Mouse (Mus musculus) liver, embryonic 14.5 days (tissue): ENCODE data around the gene C87436. TPM values are rescaled to one million over a fixed set of nuclear protein-coding genes. Genes with fewer than 3 reads are reported as not detected.

ENCODE experiments used
- ATAC-seq: fragments of 200-750 bp; cut with Nextera tagmentation; 2 replicates; pipeline ENCODE4 v1.8.0; 2017; ENCODE audit warnings: moderate number of reproducible peaks, mild to moderate bottlenecking, moderate library complexity; ENCODE audit not compliant: insufficient read depth
- DNase-seq, 3 experiments: peaks; one replicate each; pipeline ENCODE4 v3.0.0-alpha.2; 2012 to 2013; ENCODE audit warnings: low read depth in 3 of 3, low spot score in 3 of 3
- H3K27ac ChIP-seq: fragments of 300-500 bp; sonication (generic); 2 replicates; pipeline ENCODE4 v1.5.1; 2014; ENCODE audit warnings: moderate library complexity, mild to moderate bottlenecking, control low read depth, inconsistent platforms
- H3K27me3 ChIP-seq: fragments of 300-500 bp; sonication (generic); 2 replicates; pipeline ENCODE4 v1.6.1; 2014; ENCODE audit warnings: mild to moderate bottlenecking, low read length, moderate library complexity; ENCODE audit not compliant: control insufficient read depth, insufficient read depth
- H3K36me3 ChIP-seq: fragments of 300-500 bp; sonication (generic); replicated peaks from 2 replicates; pipeline ENCODE4 v1.6.1; 2014; ENCODE audit warnings: low read depth; ENCODE audit not compliant: control insufficient read depth, insufficient read depth
- H3K4me1 ChIP-seq, 2 experiments: fragments of 200-500 bp in 1 of 2; fragments of 300-500 bp in 1 of 2; sonication (generic) in 1 of 2; replicated peaks; 2 replicates each; pipeline ENCODE4 v1.6.1; 2012 to 2014; ENCODE audit warnings: antibody characterized with exemption in 1 of 2, inconsistent platforms in 1 of 2, low read length in 1 of 2; ENCODE audit not compliant: control insufficient read depth in 2 of 2, insufficient read depth in 2 of 2
- H3K4me2 ChIP-seq: fragments of 300-500 bp; sonication (generic); 2 replicates; pipeline ENCODE4 v1.6.1; 2014; ENCODE audit warnings: low read depth, mild to moderate bottlenecking, control low read depth, moderate library complexity
- H3K4me3 ChIP-seq, 2 experiments: fragments of 200-500 bp in 1 of 2; fragments of 300-500 bp in 1 of 2; sonication (generic) in 1 of 2; 2 replicates each; pipeline ENCODE4 v1.5.1; 2012 to 2014; ENCODE audit warnings: low read depth in 2 of 2, low read length in 2 of 2, mild to moderate bottlenecking in 2 of 2, control low read depth in 1 of 2, inconsistent platforms in 1 of 2, moderate library complexity in 1 of 2; ENCODE audit not compliant: insufficient read depth in 1 of 2
- H3K9ac ChIP-seq: fragments of 300-500 bp; sonication (generic); replicated peaks from 2 replicates; pipeline ENCODE4 v1.6.1; 2014; ENCODE audit warnings: mild to moderate bottlenecking, control low read depth, moderate library complexity
- H3K9me3 ChIP-seq: fragments of 300-500 bp; sonication (generic); 2 replicates; pipeline ENCODE4 v1.6.1; 2016; ENCODE audit warnings: low read length, mixed read lengths; ENCODE audit not compliant: control insufficient read depth
- CTCF ChIP-seq: IDR thresholded peaks from 2 replicates; pipeline ENCODE4 v1.5.1; 2016; ENCODE audit warnings: antibody characterized with exemption, low read depth, control low read depth
- EP300 ChIP-seq: IDR thresholded peaks from 2 replicates; pipeline ENCODE4 v1.6.1; 2016; ENCODE audit warnings: antibody characterized with exemption, low read depth
- WGBS: fragments of 180-500 bp; shearing (Covaris S2); extraction: QIAGEN DNeasy Blood & Tissue Kit; methylation state at CpG from one replicate; pipeline ENCODE4 v1.1.7; 2014; ENCODE audit not compliant: insufficient replicate concordance; 5-methylcytosine and 5-hydroxymethylcytosine counted together
- polyA plus RNA-seq, 2 experiments: library from polyadenylated mRNA; depleted of rRNA in 1 of 2; stranded (reverse) in 1 of 2; unstranded in 1 of 2; fragments of >200 nt; fragmentation: Nextera tagmentation in 1 of 2; extraction: Ambion mirVana in 1 of 2; gene quantifications; 2 replicates each; pipeline versions ENCODE4 v1.2.1 to v1.2.3; 2012 to 2014

The C87436 gene
- polyA plus RNA-seq, 2 experiments: 6.2 to 10.5 TPM

DNA sequence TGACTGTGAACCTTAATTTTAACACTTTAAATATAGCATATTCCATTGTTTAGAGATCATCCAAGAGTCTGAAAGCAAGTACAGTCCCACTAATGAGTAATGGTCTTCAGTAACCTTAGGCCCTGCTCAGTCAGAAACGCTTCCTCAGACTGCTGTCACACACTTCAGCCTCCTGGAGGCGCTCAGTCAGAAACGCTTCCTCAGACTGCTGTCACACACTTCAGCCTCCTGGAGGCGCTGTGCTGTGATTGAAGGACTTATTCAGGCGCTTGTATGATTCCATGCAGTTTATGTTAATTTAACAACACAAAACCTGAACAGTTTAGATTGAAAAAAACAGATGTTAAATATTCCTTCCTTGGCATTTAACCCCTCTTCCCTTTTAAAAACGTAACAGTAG, 17.7 kb upstream of the C87436 start:
- no peak for DNase-seq
- 77% methylated on average over 6 of the region's 6 CpGs for WGBS
- no peak for TF ChIP-seq EP300
- TF ChIP-seq CTCF: peak; percentile 60
- H3K27ac ChIP-seq: no peak overlapping the region
- no peak overlapping the region for H3K9ac ChIP-seq
- H3K4me3 ChIP-seq: no peak overlapping the region
- H3K27me3 ChIP-seq: no peaks in the 10 kb centered on the region
- no peak overlapping the region for H3K4me2 ChIP-seq
- H3K36me3 ChIP-seq: peaks cover 5% of the 10 kb centered on the region
- no peak for ATAC-seq
- no peaks in the 10 kb centered on the region for H3K4me1 ChIP-seq
- H3K9me3 ChIP-seq: no peaks in the 10 kb centered on the region

DNA sequence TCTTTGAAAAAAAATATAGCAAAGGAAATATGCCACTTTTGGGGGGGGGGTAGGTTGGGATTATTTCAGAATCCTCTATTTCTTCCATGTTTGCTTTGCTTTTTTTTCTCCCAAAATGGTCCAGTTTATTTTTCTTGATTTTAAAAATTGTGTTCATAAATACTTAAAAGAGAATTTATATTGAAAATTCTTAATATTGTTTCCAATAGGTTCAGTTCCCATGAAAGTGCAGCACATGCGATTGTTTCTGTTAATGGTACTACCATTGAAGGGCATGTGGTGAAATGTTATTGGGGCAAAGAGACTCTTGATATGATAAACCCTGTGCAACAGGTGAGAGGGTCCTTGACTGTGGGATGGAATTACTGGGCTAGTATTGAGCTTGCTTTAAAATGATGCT, 11.8 kb upstream of the C87436 start, which contains the start of gene Gm44790:
Gene Gm44790, plus strand, starts transcription at position 301 of the 400 bp plus-strand sequence.
- H3K4me3 ChIP-seq: no peak within 1 kb of the TSS
- no peaks in the 10 kb centered on the region for H3K27me3 ChIP-seq
- no peak for TF ChIP-seq EP300
- TF ChIP-seq CTCF: no peak
- peaks cover 22% of the 10 kb centered on the region for H3K36me3 ChIP-seq
- no peak within 1 kb of the TSS for H3K27ac ChIP-seq
- ATAC-seq: no peak
- no peak within 1 kb of the TSS for H3K4me2 ChIP-seq
- no peaks in the 10 kb centered on the region for H3K9me3 ChIP-seq
- H3K9ac ChIP-seq: no peak within 1 kb of the TSS
- 91% methylated on average over 1 of the region's 1 CpGs for WGBS
- DNase-seq: no peak
- no peaks in the 10 kb centered on the region for H3K4me1 ChIP-seq

DNA sequence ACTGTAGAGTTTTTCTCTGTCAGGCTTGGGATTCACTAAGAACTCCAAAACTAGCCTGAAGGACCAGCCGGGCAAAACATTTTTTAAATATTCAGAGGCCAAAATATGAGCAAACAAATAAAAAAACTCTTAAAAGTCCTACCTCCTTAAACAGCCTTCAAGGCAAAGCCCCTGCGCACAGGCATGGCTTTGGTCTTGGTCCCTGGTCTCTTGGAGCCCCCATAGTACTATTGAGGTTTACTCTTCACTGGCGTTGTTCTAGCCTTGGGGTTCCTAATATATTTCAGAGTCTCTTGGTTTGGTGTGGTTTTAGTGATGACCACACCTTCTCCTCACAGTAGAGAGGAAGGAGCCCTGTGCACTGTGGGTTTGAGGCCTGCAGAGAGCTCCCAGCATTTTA, 6.6 kb upstream of the C87436 start:
- DNase-seq: no peak
- TF ChIP-seq EP300 (no peak), CTCF (no peak)
- H3K4me1 ChIP-seq: no peaks in the 10 kb centered on the region
- no peak overlapping the region for H3K4me3 ChIP-seq
- H3K9me3 ChIP-seq: no peaks in the 10 kb centered on the region
- ATAC-seq: no peak
- H3K36me3 ChIP-seq: peaks cover 18% of the 10 kb centered on the region; the same call in 1 of the 2 replicates
- no peak overlapping the region for H3K27ac ChIP-seq
- 83% methylated on average over 3 of the region's 3 CpGs for WGBS
- H3K9ac ChIP-seq: no peak overlapping the region
- H3K4me2 ChIP-seq: no peak overlapping the region
- no peaks in the 10 kb centered on the region for H3K27me3 ChIP-seq

DNA sequence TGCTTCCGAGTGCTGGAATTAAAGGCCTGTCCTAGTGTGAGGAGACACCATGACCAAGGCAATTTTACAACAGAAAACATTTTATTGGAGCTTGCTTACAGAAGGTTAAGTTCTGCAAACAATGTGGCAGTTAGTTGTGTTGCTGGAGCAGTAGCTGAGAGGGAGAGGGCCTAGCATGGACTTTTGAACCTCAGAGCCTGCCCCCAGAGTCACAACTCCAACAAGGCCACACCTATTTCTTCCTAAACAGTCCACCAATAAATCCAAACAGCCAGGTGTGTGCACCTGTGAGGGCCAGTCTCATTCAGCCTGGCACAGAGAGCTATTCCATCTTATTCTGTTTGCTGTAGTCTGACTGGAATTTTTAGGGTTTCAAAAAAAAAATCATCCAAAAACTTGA, 4.5 kb upstream of the C87436 start:
- peaks cover 4% of the 10 kb centered on the region; the same call in 1 of the 2 replicates for H3K36me3 ChIP-seq
- DNase-seq (no peak), ATAC-seq (no peak)
- no peak for TF ChIP-seq CTCF
- no peak for TF ChIP-seq EP300
- H3K9me3 ChIP-seq: no peaks in the 10 kb centered on the region
- no peak overlapping the region for H3K4me2 ChIP-seq
- H3K9ac ChIP-seq: no peak overlapping the region
- no peaks in the 10 kb centered on the region for H3K27me3 ChIP-seq
- peaks cover 2 to 3% of the 10 kb centered on the region in 2 experiments; a peak in 1 of 4 replicates for H3K4me1 ChIP-seq
- no peak overlapping the region for H3K27ac ChIP-seq
- no peak overlapping the region for H3K4me3 ChIP-seq
- WGBS: 81% methylated on average over 1 of the region's 1 CpGs

DNA sequence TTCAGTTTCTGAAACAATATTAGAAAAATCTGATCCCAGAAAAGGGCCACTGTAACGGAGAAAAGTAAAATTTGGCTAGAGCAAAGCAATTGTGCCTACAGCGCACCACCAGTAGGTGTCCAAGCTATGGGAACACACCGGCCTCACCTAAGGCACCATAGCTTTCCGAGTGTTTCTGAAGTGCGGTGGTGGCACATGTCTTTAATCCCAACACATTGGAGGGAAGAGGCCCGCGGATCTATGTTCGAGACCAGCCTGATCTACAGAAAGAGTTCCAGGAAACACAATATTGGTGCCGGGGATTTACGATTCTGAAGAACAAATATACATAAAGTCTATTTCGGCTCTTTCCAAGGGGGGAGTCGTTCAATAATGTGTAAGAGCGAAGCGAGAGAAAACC, 463 bp upstream of the C87436 start:
- H3K27ac ChIP-seq: peak overlapping the region; percentile 94
- ATAC-seq: peak; percentile 66
- peaks cover 5 to 8% of the 10 kb centered on the region in 2 experiments; a peak in 2 of 4 replicates for H3K4me1 ChIP-seq
- H3K4me2 ChIP-seq: peak overlapping the region; percentile 93
- no peaks in the 10 kb centered on the region for H3K36me3 ChIP-seq
- H3K27me3 ChIP-seq: no peaks in the 10 kb centered on the region
- WGBS: 2% methylated on average over 14 of the region's 14 CpGs
- TF ChIP-seq EP300 (no peak), CTCF (peak; percentile 80)
- peak overlapping the region; percentile 89 to 97 for H3K4me3 ChIP-seq
- DNase-seq: peak; percentile 57 to 71 (median 62)
- no peaks in the 10 kb centered on the region for H3K9me3 ChIP-seq
- H3K9ac ChIP-seq: peak overlapping the region; percentile 97
